ENCODE assay signal across 8 mouse cellular contexts in genomic region chr15:7134454-7135052, GRCm38 (mm10). TPM values are rescaled to one million over a fixed set of nuclear protein-coding genes. Genes with fewer than 3 reads are reported as not detected.
DNase-seq lines count a peak whose midpoint lies in the region; ATAC-seq lines count a peak whose summit lies in the region.

No protein-coding gene starts in this region.

- no peak overlapping the region for H3K27ac ChIP-seq in intestine, embryonic 16.5 days (ENCODE audit: low read length)

- H3K27me3 ChIP-seq in intestine, embryonic 16.5 days (replicated peaks; ENCODE audit: control insufficient read depth, insufficient read depth, low read length): 0 out of 2 replicates have a peak, but pooled peaks cover 2% of the 10 kb centered on the region

- H3K4me2 ChIP-seq in intestine, embryonic 16.5 days (ENCODE audit: low read depth, low read length): no peak overlapping the region

- no peak for ATAC-seq in CD4-positive, CD25-positive, alpha-beta regulatory T cell, adult 4 months
- no peak for ATAC-seq in intestine, embryonic 16.5 days
- no peak for ATAC-seq in activated CD4-positive, CD25-positive, alpha-beta regulatory T cell, adult 4 months

- peak; percentile 7 for DNase-seq in CD4-positive, CD25-positive, alpha-beta regulatory T cell, adult 2 months (ENCODE audit: low read depth, low spot score)
- DNase-seq in kidney, postnatal 36 days: peak; percentile 52 to 73
- no peak for DNase-seq in kidney, postnatal 10 days
- peak; percentile 22 for DNase-seq in adipocyte (ENCODE audit: low spot score)
- peak; percentile 60 for DNase-seq in lung, postnatal 25 days (ENCODE audit: low spot score)

- no peaks in the 10 kb centered on the region for H3K36me3 ChIP-seq in intestine, embryonic 16.5 days (ENCODE audit: control insufficient read depth, insufficient read depth, low read length)

- no peaks in the 10 kb centered on the region for H3K9me3 ChIP-seq in intestine, embryonic 16.5 days (ENCODE audit: control insufficient read depth, low read length)

- WGBS in intestine, embryonic 16.5 days: 61% methylated on average over 11 of the region's 11 CpGs

- H3K4me3 ChIP-seq in intestine, embryonic 16.5 days (ENCODE audit: low read length): no peak overlapping the region

- peaks cover 10% of the 10 kb centered on the region for H3K4me1 ChIP-seq in intestine, embryonic 16.5 days (ENCODE audit: control insufficient read depth, insufficient read depth, low read length)

- H3K9ac ChIP-seq in intestine, embryonic 16.5 days (ENCODE audit: low read depth, low read length): no peak overlapping the region

RNA-seq across cellular contexts. Expression of gene Lifr, which starts 44.1 kb away (rescaled TPM):
- under 1 TPM; 0.06 to 0.16 TPM for polyA plus RNA-seq in CD4-positive, CD25-positive, alpha-beta regulatory T cell, adult 4 months (2017; shearing (Covaris generic))
- 11.6 and 12.9 TPM in 2 replicates for polyA plus RNA-seq in intestine, embryonic 16.5 days (2015; fragmentation: Nextera tagmentation; extraction: Ambion mirVana)
- under 1 TPM in 1 of 2 experiments, not detected in 1; 0.09 TPM for polyA plus RNA-seq in activated CD4-positive, CD25-positive, alpha-beta regulatory T cell, adult 4 months (2017; shearing (Covaris generic))

Comparison
In these comparisons a context has a peak if more than half of its experiments do, and no peak if none do; other contexts are left out.
1. RNA of gene Lifr, which starts 44.1 kb away (polyA plus RNA-seq): 11.6 to 12.9 TPM in intestine, embryonic 16.5 days; 0.06 to 0.16 TPM in CD4-positive, CD25-positive, alpha-beta regulatory T cell, adult 4 months and 0.09 TPM in activated CD4-positive, CD25-positive, alpha-beta regulatory T cell, adult 4 months; every median in the first group is over 10 times any median in the second.